Mouse (Mus musculus) hindbrain, embryonic 14.5 days (tissue): Measurements from ENCODE around the gene Syt16. TPM values are rescaled to one million over a fixed set of nuclear protein-coding genes. Genes with fewer than 3 reads are reported as not detected.

Experiments
- ATAC-seq: fragments of 200-750 bp; cut with Nextera tagmentation; 2 replicates; pipeline ENCODE4 v1.8.0; 2017; ENCODE audit warnings: moderate number of reproducible peaks, mild to moderate bottlenecking, moderate TSS enrichment, moderate library complexity; ENCODE audit not compliant: low FRiP score
- DNase-seq: peaks from one replicate; pipeline ENCODE4 v3.0.0-alpha.2; 2015; ENCODE audit warnings: low spot score
- H3K27ac ChIP-seq: fragments of 300-500 bp; sonication (generic); 2 replicates; pipeline ENCODE4 v1.5.1; 2014; ENCODE audit warnings: mild to moderate bottlenecking, moderate library complexity
- H3K27me3 ChIP-seq: fragments of 300-500 bp; sonication (generic); 2 replicates; pipeline ENCODE4 v1.6.1; 2014; ENCODE audit warnings: mild to moderate bottlenecking, low read length, mixed read lengths; ENCODE audit not compliant: control insufficient read depth, insufficient read depth
- H3K36me3 ChIP-seq: fragments of 300-500 bp; sonication (generic); replicated peaks from 2 replicates; pipeline ENCODE4 v1.6.1; 2014; ENCODE audit not compliant: control insufficient read depth, insufficient read depth
- H3K4me1 ChIP-seq: fragments of 300-500 bp; sonication (generic); replicated peaks from 2 replicates; pipeline ENCODE4 v1.6.1; 2014; ENCODE audit warnings: antibody characterized with exemption, low read length, mixed read lengths; ENCODE audit not compliant: control insufficient read depth, insufficient read depth
- H3K4me2 ChIP-seq: fragments of 300-500 bp; sonication (generic); replicated peaks from 2 replicates; pipeline ENCODE4 v1.6.1; 2014; ENCODE audit warnings: mild to moderate bottlenecking, moderate library complexity
- H3K4me3 ChIP-seq: fragments of 300-500 bp; sonication (generic); replicated peaks from 2 replicates; pipeline ENCODE4 v1.5.1; 2014; ENCODE audit warnings: mild to moderate bottlenecking, low read length
- H3K9ac ChIP-seq: fragments of 300-500 bp; sonication (generic); 2 replicates; pipeline ENCODE4 v1.6.1; 2014
- H3K9me3 ChIP-seq: fragments of 300-500 bp; sonication (generic); 2 replicates; pipeline ENCODE4 v1.6.1; 2016; ENCODE audit warnings: low read length; ENCODE audit not compliant: control insufficient read depth
- WGBS: fragments of 180-500 bp; shearing (Covaris S2); extraction: QIAGEN DNeasy Blood & Tissue Kit; methylation state at CpG from one replicate; pipeline ENCODE4 v1.1.7; 2014; 5-methylcytosine and 5-hydroxymethylcytosine counted together
- polyA plus RNA-seq: library from polyadenylated mRNA; unstranded; fragments of >200 nt; fragmentation: Nextera tagmentation; extraction: Ambion mirVana; gene quantifications from 2 replicates; pipeline ENCODE4 v1.2.1, GENCODE M21; 2014

Gene Syt16
- polyA plus RNA-seq, 1 experiment from 2014 or later: 79.5 TPM

- Histone ChIP-seq H3K27me3 (no peaks in the 10 kb centered on the region), H3K9ac (peak overlapping the region; percentile 71), H3K9me3 (no peaks in the 10 kb centered on the region), H3K4me1 (0 out of 2 replicates have a peak, but pooled peaks cover 6% of the 10 kb centered on the region), H3K27ac (peak overlapping the region; percentile 77), H3K4me3 (peak overlapping the region; percentile 60), H3K36me3 (no peaks in the 10 kb centered on the region), H3K4me2 (peak overlapping the region; percentile 52)
- WGBS: 39% methylated on average over 12 of the region's 12 CpGs
- DNase-seq (no peak), ATAC-seq (no peak)
These were observed 560 bp upstream of the Syt16 start for GRCm38 (mm10) chr12:73996906-73997296.

GRCm38 (mm10) chr12:73998128-73998456, 631 bp downstream of the Syt16 start:
- WGBS: 22% methylated on average over 5 of the region's 5 CpGs
- Histone ChIP-seq H3K9me3 (no peaks in the 10 kb centered on the region), H3K4me1 (0 out of 2 replicates have a peak, but pooled peaks cover 6% of the 10 kb centered on the region), H3K36me3 (no peaks in the 10 kb centered on the region), H3K4me2 (peak overlapping the region; percentile 52), H3K9ac (peak overlapping the region; percentile 71), H3K27me3 (no peaks in the 10 kb centered on the region), H3K4me3 (peak overlapping the region; percentile 60), H3K27ac (peak overlapping the region; percentile 77)
- ATAC-seq (peak; percentile 45; the same call in 1 of the 2 replicates), DNase-seq (peak; percentile 39)

GRCm38 (mm10) chr12:74002449-74002848, 5.0 kb downstream of the Syt16 start:
- Histone ChIP-seq H3K27me3 (no peaks in the 10 kb centered on the region), H3K4me3 (no peak overlapping the region), H3K36me3 (no peaks in the 10 kb centered on the region), H3K4me2 (no peak overlapping the region), H3K9me3 (no peaks in the 10 kb centered on the region), H3K27ac (no peak overlapping the region), H3K4me1 (no peaks in the 10 kb centered on the region), H3K9ac (no peak overlapping the region)
- ATAC-seq: no peak
- no peak for DNase-seq
- WGBS: 93% methylated on average over 9 of the region's 9 CpGs

- no peak overlapping the region for H3K27ac ChIP-seq
- 25% methylated on average over 8 of the region's 8 CpGs for WGBS
- DNase-seq (peak; percentile 55), ATAC-seq (no peak)
- no peaks in the 10 kb centered on the region for H3K36me3 ChIP-seq
- peaks cover 4% of the 10 kb centered on the region for H3K4me1 ChIP-seq
- H3K4me2 ChIP-seq: no peak overlapping the region
- no peaks in the 10 kb centered on the region for H3K9me3 ChIP-seq
- no peaks in the 10 kb centered on the region for H3K27me3 ChIP-seq
- H3K4me3 ChIP-seq: no peak overlapping the region
- H3K9ac ChIP-seq: no peak overlapping the region
These were observed 12.0 kb downstream of the Syt16 start for GRCm38 (mm10) chr12:74009448-74009911.

GRCm38 (mm10) chr12:74013739-74014138, 16.3 kb downstream of the Syt16 start:
- ATAC-seq (peak; percentile 85), DNase-seq (peak; percentile 92)
- under 1% methylated on average over 6 of the region's 6 CpGs for WGBS
- Histone ChIP-seq H3K4me3 (no peak overlapping the region), H3K27ac (no peak overlapping the region), H3K4me2 (no peak overlapping the region; the same call in 1 of the 2 replicates), H3K36me3 (no peaks in the 10 kb centered on the region), H3K9me3 (no peaks in the 10 kb centered on the region), H3K4me1 (peaks cover 4% of the 10 kb centered on the region), H3K9ac (no peak overlapping the region), H3K27me3 (no peaks in the 10 kb centered on the region)

- DNase-seq: no peak
- Histone ChIP-seq H3K9ac (no peak overlapping the region), H3K4me1 (peaks cover 4% of the 10 kb centered on the region), H3K4me3 (no peak overlapping the region), H3K27ac (no peak overlapping the region), H3K36me3 (no peaks in the 10 kb centered on the region), H3K9me3 (no peaks in the 10 kb centered on the region), H3K27me3 (no peaks in the 10 kb centered on the region), H3K4me2 (no peak overlapping the region)
- 62% methylated on average over 7 of the region's 7 CpGs for WGBS
- no peak for ATAC-seq
These were observed 17.3 kb downstream of the Syt16 start for GRCm38 (mm10) chr12:74014739-74015270.

GRCm38 (mm10) chr12:74015491-74015890, 18.0 kb downstream of the Syt16 start:
- no peak overlapping the region for H3K9ac ChIP-seq
- peaks cover 4% of the 10 kb centered on the region for H3K4me1 ChIP-seq
- H3K36me3 ChIP-seq: no peaks in the 10 kb centered on the region
- H3K27ac ChIP-seq: no peak overlapping the region
- H3K4me2 ChIP-seq: no peak overlapping the region
- H3K27me3 ChIP-seq: no peaks in the 10 kb centered on the region
- WGBS: 78% methylated on average over 5 of the region's 5 CpGs
- no peak overlapping the region for H3K4me3 ChIP-seq
- ATAC-seq: no peak
- H3K9me3 ChIP-seq: no peaks in the 10 kb centered on the region
- DNase-seq: no peak

GRCm38 (mm10) chr12:74023260-74023659, 25.8 kb downstream of the Syt16 start:
- Histone ChIP-seq H3K9me3 (no peaks in the 10 kb centered on the region), H3K27me3 (no peaks in the 10 kb centered on the region), H3K4me3 (no peak overlapping the region), H3K9ac (no peak overlapping the region), H3K4me1 (no peaks in the 10 kb centered on the region), H3K27ac (no peak overlapping the region), H3K36me3 (no peaks in the 10 kb centered on the region), H3K4me2 (no peak overlapping the region)
- 70% methylated on average over 5 of the region's 5 CpGs for WGBS
- no peak for ATAC-seq
- no peak for DNase-seq

- Histone ChIP-seq H3K4me3 (no peak overlapping the region), H3K36me3 (no peaks in the 10 kb centered on the region), H3K4me1 (no peaks in the 10 kb centered on the region), H3K9ac (no peak overlapping the region), H3K9me3 (no peaks in the 10 kb centered on the region), H3K27ac (no peak overlapping the region), H3K27me3 (no peaks in the 10 kb centered on the region), H3K4me2 (no peak overlapping the region)
- no peak for ATAC-seq
- WGBS: 92% methylated on average over 2 of the region's 2 CpGs
- DNase-seq: no peak
These were observed 27.5 kb downstream of the Syt16 start for GRCm38 (mm10) chr12:74024912-74025311.

GRCm38 (mm10) chr12:74043225-74043624, 45.8 kb downstream of the Syt16 start:
- DNase-seq (no peak), ATAC-seq (peak; percentile 34; the same call in 1 of the 2 replicates)
- 84% methylated on average over 5 of the region's 5 CpGs for WGBS
- H3K27me3 ChIP-seq: no peaks in the 10 kb centered on the region
- H3K4me2 ChIP-seq: no peak overlapping the region
- H3K9ac ChIP-seq: no peak overlapping the region
- peak overlapping the region; percentile 75; the same call in 1 of the 2 replicates for H3K27ac ChIP-seq
- H3K36me3 ChIP-seq: no peaks in the 10 kb centered on the region
- H3K4me1 ChIP-seq: 0 out of 2 replicates have a peak, but pooled peaks cover 10% of the 10 kb centered on the region
- H3K4me3 ChIP-seq: no peak overlapping the region
- H3K9me3 ChIP-seq: no peaks in the 10 kb centered on the region
